Mouse (Mus musculus) cerebellum, postnatal 14 days (tissue): ENCODE results near the gene Mat2b.
A peak's percentile ranks its signal among the peaks of the same experiment; 100 is the strongest.
"Not testable (repeated sequence)": the region's sequence is repeated elsewhere in the genome, so short reads cannot be mapped to it uniquely, and the experiment has no call there.

ENCODE experiments used
- DNase-seq, 2 experiments: peaks; one replicate each; pipeline ENCODE4 v3.0.0; 2021; ENCODE audit warnings: mixed read lengths in 2 of 2

Mat2b gene

DNA sequence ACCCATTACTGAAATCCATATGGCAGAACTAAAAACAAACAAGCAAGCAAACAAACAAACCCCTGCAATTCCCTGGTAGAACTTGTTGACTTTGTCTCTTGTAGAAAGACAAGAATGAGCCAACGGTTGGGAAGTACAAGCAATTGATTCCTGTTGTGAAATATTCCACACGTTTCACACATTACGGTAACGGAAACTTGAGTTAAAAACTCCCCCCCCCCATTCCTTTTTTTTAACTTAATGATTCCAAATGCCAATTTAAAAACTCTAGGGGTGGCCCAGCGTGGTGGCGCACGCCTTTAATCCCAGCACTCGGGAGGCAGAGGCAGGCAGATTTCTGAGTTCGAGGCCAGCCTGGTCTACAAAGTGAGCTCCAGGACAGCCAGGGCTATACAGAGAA, at the start of gene Mat2b:
TSS of gene Mat2b (minus strand) at position 101 of the 400 bp plus-strand sequence.
- no peak for DNase-seq

GRCm38 (mm10) chr11:40744348-40744747, 49.3 kb upstream of the Mat2b start:
- DNase-seq: no peak

- DNase-seq: no peak
These were observed 46.7 kb upstream of the Mat2b start for GRCm38 (mm10) chr11:40741605-40742262.

DNA sequence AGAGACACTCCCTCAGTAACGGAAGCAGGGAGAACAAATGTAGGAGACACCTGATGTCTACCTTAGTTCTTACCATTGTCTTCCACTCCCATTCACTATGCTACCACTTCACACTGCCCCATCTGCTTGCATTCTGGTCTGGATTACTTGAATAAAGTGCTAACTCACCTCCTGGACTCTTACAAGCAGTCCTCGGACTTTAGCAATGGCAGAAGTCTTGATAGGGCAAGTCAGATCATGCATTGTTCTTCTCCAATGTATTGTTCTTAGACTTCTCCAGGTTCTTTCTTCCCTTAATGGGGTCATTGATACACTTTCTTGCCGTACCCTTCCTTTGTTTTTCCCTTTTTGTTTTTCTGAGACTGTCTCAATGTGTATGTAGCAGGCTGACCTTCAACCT, 42.4 kb upstream of the Mat2b start:
- no peak for DNase-seq

DNA sequence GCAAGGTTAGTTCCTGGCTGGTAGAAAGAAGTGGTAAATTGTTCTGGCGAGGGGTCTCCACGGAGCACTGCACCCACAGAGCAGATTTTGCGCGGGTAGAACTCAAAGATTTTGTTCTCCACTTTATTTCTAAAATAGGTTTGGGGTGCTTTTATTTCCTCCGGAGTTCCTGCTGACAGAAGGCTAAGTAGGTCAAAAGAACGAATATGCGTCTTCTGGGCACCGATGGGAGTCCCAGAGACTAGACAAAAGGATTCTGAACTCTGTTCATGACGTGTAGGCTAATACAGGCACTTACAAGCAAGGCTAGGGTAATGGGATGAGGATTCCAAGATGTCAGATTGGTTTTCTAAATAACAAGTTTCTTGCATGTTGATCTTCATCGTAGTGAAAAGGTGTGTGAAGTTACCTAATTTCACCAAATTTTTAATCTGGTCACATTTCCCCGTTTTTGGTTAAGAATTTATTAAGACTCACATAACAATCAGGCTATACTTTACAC, 39.3 kb upstream of the Mat2b start:
- no peak for DNase-seq

GRCm38 (mm10) chr11:40733339-40734174, 38.6 kb upstream of the Mat2b start, which contains the start of the genes Hmmr and Nudcd2:
Gene Hmmr (minus strand): TSS chr11:40733422.
Gene Nudcd2 (plus strand): TSS chr11:40733667.
- DNase-seq: peak; percentile 93 to 94

- DNase-seq: no peak
These were observed 38.0 kb upstream of the Mat2b start for GRCm38 (mm10) chr11:40732997-40733338.

- no peak for DNase-seq
These were observed 23.3 kb upstream of the Mat2b start for GRCm38 (mm10) chr11:40718324-40718723.

- no peak for DNase-seq
These were observed 20.5 kb upstream of the Mat2b start for GRCm38 (mm10) chr11:40715524-40715923.

DNA sequence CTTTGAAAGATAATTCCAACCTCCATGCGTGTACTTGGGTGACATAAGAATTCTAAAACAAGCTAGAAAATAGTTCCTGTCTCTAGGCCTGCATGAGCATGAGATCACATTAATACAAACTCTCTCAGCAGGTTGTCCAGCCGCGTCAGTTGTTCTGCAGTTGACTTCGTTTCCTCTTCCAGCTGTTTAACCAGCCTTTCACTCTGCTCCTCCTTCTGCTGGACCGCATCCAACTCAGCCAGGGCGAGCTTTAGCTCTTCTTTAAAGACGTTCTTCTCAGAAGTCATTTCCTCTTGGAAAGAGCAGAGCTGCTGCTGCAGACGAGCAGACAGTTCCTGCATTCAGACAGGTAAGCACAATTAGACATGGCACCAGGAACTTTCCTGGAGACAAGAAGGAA, 18.9 kb upstream of the Mat2b start:
- no peak for DNase-seq

DNA sequence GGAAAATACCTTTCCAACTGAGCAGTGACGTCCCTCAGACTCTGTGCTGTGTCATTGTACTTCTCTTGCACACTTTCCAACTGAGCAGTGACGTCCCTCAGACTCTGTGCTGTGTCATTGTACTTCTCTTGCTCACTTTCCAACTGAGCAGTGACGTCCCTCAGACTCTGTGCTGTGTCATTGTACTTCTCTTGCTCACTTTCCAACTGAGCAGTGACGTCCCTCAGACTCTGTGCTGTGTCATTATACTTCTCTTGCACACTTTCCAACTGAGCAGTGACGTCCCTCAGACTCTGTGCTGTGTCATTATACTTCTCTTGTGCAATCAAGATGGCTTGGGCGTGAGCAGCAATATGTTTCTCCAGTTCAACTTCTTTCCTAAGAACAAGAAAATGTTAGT, 14.9 kb upstream of the Mat2b start:
- not testable (repeated sequence) for DNase-seq

DNA sequence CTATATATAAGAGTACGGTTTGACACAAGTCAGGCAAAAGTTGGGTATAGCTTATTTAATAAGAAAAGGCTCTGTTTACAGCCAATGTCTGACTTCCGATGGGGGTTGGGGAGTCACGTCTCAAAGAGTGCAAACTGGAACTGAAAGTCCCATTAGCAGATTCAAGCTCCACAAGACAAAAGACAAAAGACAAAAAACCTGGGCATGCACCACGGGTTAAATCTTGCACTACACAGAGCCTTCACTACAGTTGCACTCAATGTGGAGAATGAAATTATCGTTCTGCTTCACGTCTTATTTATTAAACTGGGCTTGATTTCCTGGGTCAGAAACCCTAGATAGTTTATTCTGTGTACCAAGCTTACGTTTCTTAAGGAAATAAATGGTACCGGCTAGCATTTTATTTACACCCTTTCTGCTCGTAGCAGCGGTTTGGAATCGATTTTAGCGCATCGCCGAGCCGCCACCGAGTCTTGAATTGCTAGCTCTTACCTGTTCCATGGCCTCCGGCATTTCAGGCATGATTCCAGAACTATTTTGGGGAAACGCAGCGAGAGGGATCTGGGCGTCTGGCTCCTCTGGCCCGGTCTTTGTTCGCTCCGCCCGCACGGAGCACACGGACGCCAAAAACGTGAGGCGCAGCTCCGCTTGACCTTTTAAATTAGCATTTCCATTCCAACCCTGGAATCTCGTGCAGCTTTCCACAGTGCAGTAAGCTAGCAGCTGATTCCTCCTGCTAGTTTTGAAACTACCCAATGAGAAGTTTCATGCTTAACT, 504 bp downstream of the Mat2b start:
- DNase-seq: peak; percentile 89 to 90

DNA sequence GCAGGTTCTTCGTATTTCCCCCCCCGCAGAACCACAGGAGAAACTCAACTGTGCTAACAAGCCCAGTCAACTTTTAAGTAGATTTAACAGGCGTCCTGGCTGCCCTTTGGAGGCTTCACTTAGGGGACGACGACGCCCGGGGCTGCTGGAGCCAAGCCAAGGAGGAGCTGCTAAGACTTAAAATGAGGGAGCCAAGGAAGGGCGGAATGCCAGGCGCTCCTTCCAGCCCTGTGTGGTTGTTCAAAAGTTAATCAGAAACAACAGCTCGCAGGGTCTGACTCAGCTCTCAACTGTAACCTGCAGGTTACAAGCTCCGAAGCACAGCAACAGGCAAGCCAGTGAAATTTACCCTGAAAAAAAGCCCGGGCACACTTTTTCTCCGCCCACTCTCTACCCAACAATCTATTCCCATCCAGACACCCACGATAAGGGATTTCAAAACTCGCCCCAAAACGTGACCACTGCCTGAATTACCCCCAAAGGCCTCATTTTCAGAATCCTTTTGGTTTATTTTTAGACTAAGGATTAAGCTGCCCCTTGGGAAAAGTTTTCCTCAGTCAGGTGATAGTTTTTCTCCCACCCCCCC, 1.5 kb downstream of the Mat2b start:
- peak; percentile 77 for DNase-seq

DNA sequence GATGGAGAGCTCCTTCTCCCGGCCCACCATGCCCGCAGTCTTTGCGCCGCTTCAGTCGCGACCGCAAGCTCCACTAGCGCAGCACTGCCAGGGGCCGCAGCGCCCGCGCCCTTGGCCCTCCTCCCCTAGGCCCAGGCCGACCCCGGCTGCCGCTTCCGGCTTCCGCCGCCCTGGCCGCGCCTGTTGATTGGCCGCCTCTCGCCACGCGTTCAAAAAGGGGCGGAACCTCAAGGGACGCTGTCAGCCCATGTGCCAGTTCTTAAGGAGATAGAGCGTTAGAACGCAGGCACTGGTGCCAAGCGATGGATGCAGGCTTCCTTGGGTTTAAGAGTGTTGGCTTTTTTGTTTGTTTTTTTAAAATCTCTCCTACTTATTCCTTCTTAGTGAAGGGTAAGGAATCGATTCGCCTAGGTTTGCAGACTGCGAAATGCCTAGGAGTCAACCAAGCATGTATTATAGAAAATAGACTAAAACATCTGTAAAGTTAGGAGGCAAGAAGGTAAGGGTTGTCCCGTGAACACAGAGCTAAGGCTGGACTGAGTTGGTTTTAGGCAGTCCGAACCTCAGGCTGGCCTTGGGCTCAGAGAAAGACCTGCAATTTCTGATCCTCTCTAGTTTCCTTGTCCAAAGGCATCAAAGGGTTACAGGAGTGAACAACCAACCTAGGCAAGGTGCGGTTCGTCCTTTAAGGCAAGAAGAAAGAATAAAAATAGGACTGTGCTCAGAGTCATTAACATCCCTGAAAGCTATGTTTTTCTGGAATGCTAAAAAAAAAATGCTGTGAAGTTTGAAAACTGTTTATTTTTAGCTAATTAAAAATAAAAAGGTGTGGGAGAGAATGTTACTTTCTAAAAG, 2.3 kb downstream of the Mat2b start:
- DNase-seq: peak; percentile 94 to 95

GRCm38 (mm10) chr11:40692101-40692509, 2.9 kb downstream of the Mat2b start:
- no peak for DNase-seq

GRCm38 (mm10) chr11:40690444-40691127, 4.4 kb downstream of the Mat2b start:
- DNase-seq: peak in 1 of 2 experiments; percentile 20

DNA sequence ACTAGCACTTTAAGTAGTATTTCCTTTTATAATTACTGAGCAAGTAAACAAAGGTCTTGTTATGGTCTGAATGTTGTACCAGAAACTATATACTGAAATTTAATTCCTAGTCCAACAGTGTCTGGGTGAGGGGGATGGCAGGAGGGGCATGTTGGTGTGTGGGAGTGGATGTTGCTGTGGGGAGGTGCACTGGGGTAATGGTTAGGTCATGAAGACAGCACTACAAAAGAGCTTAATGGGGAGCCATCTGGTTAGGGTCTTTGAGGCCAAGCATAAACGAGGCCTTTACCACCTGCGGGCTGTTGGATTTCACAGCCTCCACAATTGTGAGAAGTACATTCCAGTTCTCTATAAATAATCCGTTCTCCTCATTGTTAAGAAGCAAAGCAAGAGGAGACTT, 11.7 kb downstream of the Mat2b start:
- no peak for DNase-seq

DNA sequence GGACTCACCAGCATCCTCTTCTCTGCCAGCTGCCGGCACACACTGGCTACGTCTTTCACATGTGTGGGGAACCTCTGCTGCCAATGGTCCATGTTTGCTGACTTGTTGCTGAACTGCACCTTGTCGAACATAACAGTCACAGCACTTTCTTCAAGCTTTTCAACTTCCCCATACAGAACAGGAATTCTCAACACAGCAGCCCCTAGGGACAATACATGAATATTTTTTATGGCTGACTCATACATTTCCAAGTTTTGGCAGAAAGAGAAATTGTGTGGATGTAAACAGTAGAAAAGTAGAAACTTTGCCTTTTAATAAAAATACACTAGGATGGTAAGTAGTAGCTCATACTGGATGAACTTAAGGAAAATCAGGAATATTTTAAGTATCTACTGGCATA, 12.5 kb downstream of the Mat2b start:
- DNase-seq: no peak

DNA sequence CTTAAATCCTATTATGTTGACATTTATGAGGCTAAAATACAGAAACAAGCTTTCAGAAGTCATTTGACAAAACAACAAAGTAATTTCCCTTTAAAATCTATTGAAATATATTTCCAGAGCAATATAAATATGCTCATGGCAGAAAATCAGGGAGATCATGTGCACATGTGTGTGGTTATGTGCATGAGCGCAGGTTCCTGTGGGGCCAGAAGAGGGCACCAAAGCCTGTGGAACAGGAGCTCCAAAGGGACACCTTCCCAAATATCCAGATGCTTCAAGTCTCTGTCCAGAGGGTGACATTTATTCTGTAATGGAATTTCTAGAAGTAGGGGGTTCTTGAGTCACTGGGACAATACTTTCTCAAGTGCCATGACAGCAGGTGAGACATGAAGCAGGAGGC, 17.8 kb downstream of the Mat2b start:
- peak in 1 of 2 experiments; percentile 17 for DNase-seq

GRCm38 (mm10) chr11:40675014-40675730, 19.8 kb downstream of the Mat2b start:
- no peak for DNase-seq
